Mouse (Mus musculus) C2C12 (cell line): ENCODE measurements around the gene Elovl2.

Source experiments
- CTCF ChIP-seq: IDR thresholded peaks from one replicate; pipeline ENCODE4 v1.5.1; 2011; ENCODE audit not compliant: control insufficient read depth, insufficient read depth, insufficient read length
- USF1 ChIP-seq: IDR thresholded peaks from one replicate; pipeline ENCODE4 v1.6.1; 2011; ENCODE audit warnings: low read depth, mild to moderate bottlenecking, control low read depth, moderate library complexity

DNA sequence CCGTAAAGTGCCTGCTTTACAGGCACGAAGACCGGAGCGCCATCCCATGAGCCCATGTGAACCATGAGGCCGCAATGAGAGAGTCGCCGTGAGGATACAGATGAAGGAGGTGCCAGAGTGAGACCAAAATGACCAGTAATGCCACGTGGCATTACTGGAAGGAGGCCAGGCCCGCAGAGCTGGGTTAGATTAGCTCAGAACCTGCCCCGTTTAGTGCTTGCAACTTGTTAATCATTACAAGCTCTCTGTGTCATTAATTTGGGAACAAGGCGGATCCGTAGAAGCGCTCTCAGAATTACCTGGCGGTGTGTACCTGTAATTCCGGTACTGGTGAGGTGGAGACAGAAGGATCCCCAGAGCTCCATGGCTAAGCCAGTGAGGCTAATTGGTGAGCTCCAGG lies 12.0 kb upstream of the Elovl2 start:
- TF ChIP-seq USF1 (no peak), CTCF (no peak)
